Mouse (Mus musculus): ENCODE results near the gene Gkn1. TPM values are rescaled to one million over a fixed set of nuclear protein-coding genes. Genes with fewer than 3 reads are reported as not detected.

Gkn1 gene
- polyA plus RNA-seq, 1 experiment, result not detected

- Histone ChIP-seq H3K9ac (ENCODE audit: low read depth, poor library complexity, severe bottlenecking) (no peak overlapping the region), H3K4me3 (ENCODE audit: low read depth, low read length) (no peak overlapping the region), H3K9me3 (replicated peaks; ENCODE audit: control insufficient read depth, insufficient read depth, low read length, poor library complexity, severe bottlenecking) (no peaks in the 10 kb centered on the region), H3K4me1 (ENCODE audit: control insufficient read depth, insufficient read depth, low read length) (no peaks in the 10 kb centered on the region), H3K27me3 (ENCODE audit: control insufficient read depth, insufficient read depth, low read length, poor library complexity, severe bottlenecking) (no peaks in the 10 kb centered on the region), H3K36me3 (ENCODE audit: control insufficient read depth, insufficient read depth, low read length, poor library complexity, severe bottlenecking) (no peaks in the 10 kb centered on the region), H3K27ac (ENCODE audit: insufficient read depth, low read length) (no peak overlapping the region)
- TF ChIP-seq POLR2A (IDR thresholded peaks at IDR 0.05; ENCODE audit: insufficient read depth, low read length), result no peak
- TF ChIP-seq EP300 (IDR thresholded peaks at IDR 0.05; ENCODE audit: insufficient read depth, low read depth, low read length), result no peak
- no peak for TF ChIP-seq CTCF (IDR thresholded peaks at IDR 0.05; ENCODE audit: low read depth, low read length)
Measured at GRCm38 (mm10) chr6:87328265-87329173, 22.2 kb downstream of the Gkn1 start.

DNA sequence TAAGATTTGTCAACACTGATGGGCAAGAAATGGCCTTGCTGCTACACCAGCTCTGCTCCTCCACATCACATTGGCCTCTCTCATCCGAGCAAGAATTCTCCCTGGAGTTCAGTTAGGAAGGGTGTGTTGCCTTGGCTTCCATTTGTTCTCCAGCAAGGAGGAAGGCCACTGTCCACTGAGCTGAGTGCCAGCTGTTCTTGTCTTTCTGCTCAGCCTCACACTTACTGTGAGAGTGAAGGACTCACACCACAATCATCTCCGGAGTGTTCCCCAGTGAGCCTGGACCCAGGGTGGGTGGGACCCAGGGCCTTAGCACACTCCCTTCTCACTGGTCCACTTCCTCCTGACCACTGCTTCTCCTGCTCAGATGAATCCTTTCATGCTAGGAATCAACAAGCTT lies 23.8 kb downstream of the Gkn1 start:
- no peak overlapping the region for H3K27ac ChIP-seq (ENCODE audit: insufficient read depth, low read length)
- no peaks in the 10 kb centered on the region for H3K4me1 ChIP-seq (ENCODE audit: control insufficient read depth, insufficient read depth, low read length)
- H3K4me3 ChIP-seq (ENCODE audit: low read depth, low read length), result no peak overlapping the region
- H3K36me3 ChIP-seq (ENCODE audit: control insufficient read depth, insufficient read depth, low read length, poor library complexity, severe bottlenecking), result no peaks in the 10 kb centered on the region
- no peak overlapping the region for H3K9ac ChIP-seq (ENCODE audit: low read depth, poor library complexity, severe bottlenecking)
- TF ChIP-seq CTCF (IDR thresholded peaks at IDR 0.05; ENCODE audit: low read depth, low read length) (no peak), EP300 (IDR thresholded peaks at IDR 0.05; ENCODE audit: insufficient read depth, low read depth, low read length) (no peak), POLR2A (IDR thresholded peaks at IDR 0.05; ENCODE audit: insufficient read depth, low read length) (no peak)
- H3K27me3 ChIP-seq (ENCODE audit: control insufficient read depth, insufficient read depth, low read length, poor library complexity, severe bottlenecking), result no peaks in the 10 kb centered on the region
- H3K9me3 ChIP-seq (replicated peaks; ENCODE audit: control insufficient read depth, insufficient read depth, low read length, poor library complexity, severe bottlenecking), result no peaks in the 10 kb centered on the region

DNA sequence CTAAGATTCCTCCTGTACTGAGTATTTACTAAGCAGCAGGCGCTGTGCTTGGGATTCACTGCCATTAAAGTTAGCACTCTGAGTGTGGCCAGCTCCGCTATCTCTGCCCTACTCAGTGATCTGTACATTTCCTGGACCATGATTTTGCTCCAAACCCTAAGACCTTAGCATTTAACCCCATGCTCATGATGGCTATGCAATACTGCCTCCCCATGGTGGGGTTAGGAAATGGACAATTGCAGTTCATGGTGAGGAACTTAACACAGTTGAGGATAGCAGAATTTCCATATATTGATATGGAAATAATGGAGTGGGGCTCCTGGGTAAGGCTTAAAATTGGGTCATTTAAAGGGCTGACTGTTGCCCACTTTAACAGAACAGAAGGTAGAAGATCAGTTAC lies 27.4 kb downstream of the Gkn1 start:
- Histone ChIP-seq H3K4me1 (ENCODE audit: control insufficient read depth, insufficient read depth, low read length) (no peaks in the 10 kb centered on the region), H3K9ac (ENCODE audit: low read depth, poor library complexity, severe bottlenecking) (no peak overlapping the region)

GRCm38 (mm10) chr6:87318651-87319050 lies 32.1 kb downstream of the Gkn1 start:
- H3K27ac ChIP-seq (ENCODE audit: insufficient read depth, low read length), result no peak overlapping the region
- no peaks in the 10 kb centered on the region for H3K36me3 ChIP-seq (ENCODE audit: control insufficient read depth, insufficient read depth, low read length, poor library complexity, severe bottlenecking)
- no peak overlapping the region for H3K4me3 ChIP-seq (ENCODE audit: low read depth, low read length)
- H3K27me3 ChIP-seq (ENCODE audit: control insufficient read depth, insufficient read depth, low read length, poor library complexity, severe bottlenecking), result no peaks in the 10 kb centered on the region
- H3K9me3 ChIP-seq (replicated peaks; ENCODE audit: control insufficient read depth, insufficient read depth, low read length, poor library complexity, severe bottlenecking), result no peaks in the 10 kb centered on the region
- no peak for TF ChIP-seq CTCF (IDR thresholded peaks at IDR 0.05; ENCODE audit: low read depth, low read length)
- TF ChIP-seq EP300 (IDR thresholded peaks at IDR 0.05; ENCODE audit: insufficient read depth, low read depth, low read length), result no peak
- no peak for TF ChIP-seq POLR2A (IDR thresholded peaks at IDR 0.05; ENCODE audit: insufficient read depth, low read length)
- H3K4me1 ChIP-seq (ENCODE audit: control insufficient read depth, insufficient read depth, low read length), result no peaks in the 10 kb centered on the region
- H3K9ac ChIP-seq (ENCODE audit: low read depth, poor library complexity, severe bottlenecking), result no peak overlapping the region

More for the DNA sequence above, 27.4 kb downstream of the Gkn1 start:
- Histone ChIP-seq H3K27ac (ENCODE audit: insufficient read depth, low read length) (no peak overlapping the region), H3K27me3 (ENCODE audit: control insufficient read depth, insufficient read depth, low read length, poor library complexity, severe bottlenecking) (no peaks in the 10 kb centered on the region), H3K9me3 (replicated peaks; ENCODE audit: control insufficient read depth, insufficient read depth, low read length, poor library complexity, severe bottlenecking) (no peaks in the 10 kb centered on the region), H3K4me3 (ENCODE audit: low read depth, low read length) (no peak overlapping the region), H3K36me3 (ENCODE audit: control insufficient read depth, insufficient read depth, low read length, poor library complexity, severe bottlenecking) (no peaks in the 10 kb centered on the region)
- no peak for TF ChIP-seq CTCF (IDR thresholded peaks at IDR 0.05; ENCODE audit: low read depth, low read length)
- no peak for TF ChIP-seq EP300 (IDR thresholded peaks at IDR 0.05; ENCODE audit: insufficient read depth, low read depth, low read length)
- TF ChIP-seq POLR2A (IDR thresholded peaks at IDR 0.05; ENCODE audit: insufficient read depth, low read length), result no peak

- H3K4me1 ChIP-seq (ENCODE audit: control insufficient read depth, insufficient read depth, low read length), result no peaks in the 10 kb centered on the region
- no peak for TF ChIP-seq EP300 (IDR thresholded peaks at IDR 0.05; ENCODE audit: insufficient read depth, low read depth, low read length)
Measured at GRCm38 (mm10) chr6:87316966-87317365, 33.8 kb downstream of the Gkn1 start.

DNA sequence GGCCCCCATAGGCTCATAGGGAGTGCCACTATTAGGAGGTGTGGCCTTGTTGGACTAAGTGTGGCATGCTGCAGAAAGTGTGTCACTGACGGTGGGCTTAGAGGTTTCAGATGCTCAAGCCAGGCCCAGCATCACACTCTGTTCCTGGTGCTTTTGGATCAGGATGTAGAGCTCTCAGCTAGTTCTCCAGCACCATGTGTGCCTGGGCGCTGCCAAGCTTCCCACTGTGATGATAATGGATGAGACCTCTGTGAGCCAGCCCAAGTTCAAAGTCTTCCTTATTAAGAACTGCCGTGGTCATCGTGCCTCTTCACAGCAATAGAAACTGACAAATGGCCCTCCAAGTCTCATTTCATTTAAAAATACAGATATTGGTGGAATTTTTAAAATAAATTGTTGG lies 38.0 kb downstream of the Gkn1 start:
- Histone ChIP-seq H3K4me1 (ENCODE audit: control insufficient read depth, insufficient read depth, low read length) (no peaks in the 10 kb centered on the region), H3K27me3 (ENCODE audit: control insufficient read depth, insufficient read depth, low read length, poor library complexity, severe bottlenecking) (no peaks in the 10 kb centered on the region), H3K9ac (ENCODE audit: low read depth, poor library complexity, severe bottlenecking) (no peak overlapping the region), H3K4me3 (ENCODE audit: low read depth, low read length) (no peak overlapping the region), H3K27ac (ENCODE audit: insufficient read depth, low read length) (no peak overlapping the region), H3K9me3 (replicated peaks; ENCODE audit: control insufficient read depth, insufficient read depth, low read length, poor library complexity, severe bottlenecking) (no peaks in the 10 kb centered on the region), H3K36me3 (ENCODE audit: control insufficient read depth, insufficient read depth, low read length, poor library complexity, severe bottlenecking) (no peaks in the 10 kb centered on the region)
- TF ChIP-seq CTCF (IDR thresholded peaks at IDR 0.05; ENCODE audit: low read depth, low read length) (no peak), EP300 (IDR thresholded peaks at IDR 0.05; ENCODE audit: insufficient read depth, low read depth, low read length) (no peak), POLR2A (IDR thresholded peaks at IDR 0.05; ENCODE audit: insufficient read depth, low read length) (no peak)

More at GRCm38 (mm10) chr6:87316966-87317365, 33.8 kb downstream of the Gkn1 start:
- H3K9me3 ChIP-seq (replicated peaks; ENCODE audit: control insufficient read depth, insufficient read depth, low read length, poor library complexity, severe bottlenecking), result no peaks in the 10 kb centered on the region
- no peak overlapping the region for H3K27ac ChIP-seq (ENCODE audit: insufficient read depth, low read length)
- no peaks in the 10 kb centered on the region for H3K27me3 ChIP-seq (ENCODE audit: control insufficient read depth, insufficient read depth, low read length, poor library complexity, severe bottlenecking)
- no peaks in the 10 kb centered on the region for H3K36me3 ChIP-seq (ENCODE audit: control insufficient read depth, insufficient read depth, low read length, poor library complexity, severe bottlenecking)
- no peak overlapping the region for H3K9ac ChIP-seq (ENCODE audit: low read depth, poor library complexity, severe bottlenecking)
- H3K4me3 ChIP-seq (ENCODE audit: low read depth, low read length), result no peak overlapping the region

Data from ES-Bruce4 (cell line).